Mouse (Mus musculus): ENCODE results near the gene Olfr628.

DNA sequence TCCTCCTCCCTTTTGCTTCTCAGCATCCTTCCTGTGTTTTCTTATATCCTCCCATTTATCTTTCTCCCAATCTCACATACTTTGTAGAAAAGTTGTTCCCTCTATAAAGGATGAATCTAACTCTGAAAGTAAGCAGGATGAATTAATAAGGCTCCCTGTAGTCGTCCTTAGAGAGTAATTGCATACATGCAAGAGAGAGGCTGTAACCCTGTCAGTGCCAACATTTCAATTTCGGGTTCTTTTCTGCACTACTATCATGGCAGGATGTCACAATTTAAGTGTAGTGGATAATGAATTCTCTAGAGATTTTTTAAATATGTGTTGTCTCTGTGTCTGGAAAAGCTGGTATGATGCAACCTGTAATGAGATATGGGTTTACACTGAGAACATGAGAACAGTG is 27.1 kb downstream of the Olfr628 start, which contains the start of gene Olfr630:
- TF ChIP-seq CTCF (IDR thresholded peaks at IDR 0.05; ENCODE audit: control insufficient read depth, insufficient read depth, insufficient replicate concordance, low read depth, low read length) (no peak), POLR2A (IDR thresholded peaks at IDR 0.05; ENCODE audit: control insufficient read depth, low read depth, low read length) (no peak)
